Mouse (Mus musculus) erythroblast, adult 5-6 weeks (primary cell): ENCODE results near the gene Tpd52l2. TPM values are rescaled to one million over a fixed set of nuclear protein-coding genes. Genes with fewer than 3 reads are reported as not detected.
A peak's percentile ranks its signal among the peaks of the same experiment; 100 is the strongest.

Experiments
- ATAC-seq: replicated peaks from 2 replicates; pipeline ENCODE4 v1.8.0; 2016; ENCODE audit warnings: moderate number of reproducible peaks, mild to moderate bottlenecking, moderate TSS enrichment, inconsistent platforms; ENCODE audit not compliant: poor library complexity, low FRiP score, severe bottlenecking
- total RNA-seq, 2 experiments: library from RNA; stranded (forward) in 1 of 2; stranded (reverse) in 1 of 2; fragments of 150-400 nt in 1 of 2; fragments of 200-764, 138-1000 nt in 1 of 2; gene quantifications; 2 replicates each; pipeline versions ENCODE4 v1.2.3 to v1.2.4; 2015 to 2017; ENCODE audit warnings: low replicate concordance in 2 of 2

Tpd52l2 gene
- total RNA-seq (2015; ENCODE audit: low replicate concordance) (21.3 and 27.5 TPM in 2 replicates), total RNA-seq (2017; ENCODE audit: low replicate concordance) (25.3 and 41.0 TPM in 2 replicates)

DNA sequence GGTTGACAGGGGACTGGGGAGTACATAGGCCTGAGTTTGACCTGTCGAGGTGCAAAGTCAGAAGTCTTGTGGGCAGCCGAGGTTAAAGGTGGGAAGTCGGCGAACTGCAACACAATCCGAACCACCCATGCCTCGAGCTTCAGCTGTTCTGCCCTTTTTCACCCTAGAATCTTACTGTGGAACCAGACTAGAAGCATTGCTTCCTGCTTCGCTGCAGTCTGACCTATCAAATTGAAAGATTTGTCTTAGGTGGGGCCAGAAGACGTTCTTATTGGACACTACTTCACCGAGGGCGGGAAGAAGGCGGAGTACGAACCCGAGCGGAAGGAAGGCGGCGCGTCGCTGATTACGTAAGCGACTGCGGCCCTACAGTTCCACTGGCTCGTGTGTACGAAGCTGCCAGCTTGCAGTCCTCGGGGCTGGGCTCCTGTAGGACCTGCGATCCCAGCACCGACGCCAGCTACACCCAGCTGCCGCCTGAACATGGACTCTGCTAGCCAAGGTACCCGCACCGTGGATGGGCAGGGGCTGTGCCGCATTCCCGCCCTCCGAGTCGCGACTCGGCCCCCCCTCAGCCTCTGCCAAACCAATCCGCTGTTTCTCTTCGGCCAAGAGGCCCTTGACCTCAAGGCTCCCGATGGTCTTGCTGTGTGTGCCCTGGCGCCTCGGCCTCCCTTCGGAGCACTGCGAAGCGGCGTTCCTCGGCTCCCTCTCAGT, at the start of gene Tpd52l2:
Tpd52l2 (plus strand) TSS at position 312 of the 717 bp plus-strand sequence.
- ATAC-seq, result peak; percentile 89

- ATAC-seq, result no peak
These were observed 44.8 kb upstream of the Tpd52l2 start for GRCm38 (mm10) chr2:181452181-181452580.

DNA sequence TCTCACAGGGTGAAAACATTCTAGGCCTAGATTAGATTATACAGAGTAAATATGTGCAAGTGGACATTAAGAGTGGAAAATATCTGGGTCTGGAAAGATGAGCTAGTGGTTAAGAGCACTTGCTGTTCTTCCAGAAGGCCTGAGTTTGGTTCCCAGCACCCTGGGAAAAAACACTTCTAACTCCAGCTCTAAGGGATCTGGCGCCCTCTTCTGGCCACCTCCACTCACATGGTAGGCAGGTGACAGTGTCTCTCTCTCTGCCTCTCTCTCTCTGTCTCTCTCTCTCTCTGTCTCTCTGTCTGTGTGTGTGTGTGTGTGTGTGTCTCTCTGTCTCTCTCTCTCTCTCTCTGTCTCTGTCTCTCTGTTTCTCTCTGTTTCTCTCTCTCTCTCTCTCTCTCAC, 43.7 kb upstream of the Tpd52l2 start:
- no peak for ATAC-seq

DNA sequence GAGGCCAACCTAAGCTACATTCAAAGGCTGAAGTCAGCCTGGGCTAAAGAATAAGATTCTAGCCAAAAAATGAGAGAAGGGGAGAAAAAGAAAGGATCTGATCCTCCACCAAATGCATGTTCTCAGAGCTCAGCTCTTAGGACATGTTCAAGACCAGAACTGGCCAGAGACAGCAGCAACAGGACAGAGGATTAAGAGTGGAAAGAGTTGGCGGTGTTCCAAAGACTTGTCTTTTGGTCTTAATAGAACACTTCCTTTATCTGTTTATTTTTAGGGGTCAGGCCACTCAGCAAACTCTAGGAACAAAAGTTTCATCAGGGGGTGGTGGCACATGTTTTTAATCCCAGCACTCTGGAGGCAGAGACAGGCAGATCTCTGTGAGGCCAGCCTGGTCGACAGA, 41.0 kb upstream of the Tpd52l2 start:
- no peak for ATAC-seq

DNA sequence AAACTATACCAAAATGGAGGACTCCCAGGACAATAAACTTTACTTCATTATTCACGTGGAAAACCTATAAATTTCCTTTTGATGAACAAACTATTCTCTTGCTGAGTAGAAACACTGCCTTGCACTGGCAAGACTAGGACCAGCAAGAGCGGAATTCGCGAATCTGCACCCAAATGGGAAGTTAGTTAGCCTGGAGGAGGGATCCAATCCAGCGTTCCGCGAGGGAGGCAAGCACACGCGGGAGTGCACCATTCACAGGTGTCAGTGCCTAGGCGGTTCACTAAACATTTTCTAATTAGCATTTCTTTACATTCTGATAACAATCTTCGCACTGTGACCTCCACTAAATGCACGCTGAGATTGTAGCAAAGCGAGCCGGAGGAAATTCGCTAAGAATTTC, 39.1 kb upstream of the Tpd52l2 start:
- ATAC-seq, result no peak

DNA sequence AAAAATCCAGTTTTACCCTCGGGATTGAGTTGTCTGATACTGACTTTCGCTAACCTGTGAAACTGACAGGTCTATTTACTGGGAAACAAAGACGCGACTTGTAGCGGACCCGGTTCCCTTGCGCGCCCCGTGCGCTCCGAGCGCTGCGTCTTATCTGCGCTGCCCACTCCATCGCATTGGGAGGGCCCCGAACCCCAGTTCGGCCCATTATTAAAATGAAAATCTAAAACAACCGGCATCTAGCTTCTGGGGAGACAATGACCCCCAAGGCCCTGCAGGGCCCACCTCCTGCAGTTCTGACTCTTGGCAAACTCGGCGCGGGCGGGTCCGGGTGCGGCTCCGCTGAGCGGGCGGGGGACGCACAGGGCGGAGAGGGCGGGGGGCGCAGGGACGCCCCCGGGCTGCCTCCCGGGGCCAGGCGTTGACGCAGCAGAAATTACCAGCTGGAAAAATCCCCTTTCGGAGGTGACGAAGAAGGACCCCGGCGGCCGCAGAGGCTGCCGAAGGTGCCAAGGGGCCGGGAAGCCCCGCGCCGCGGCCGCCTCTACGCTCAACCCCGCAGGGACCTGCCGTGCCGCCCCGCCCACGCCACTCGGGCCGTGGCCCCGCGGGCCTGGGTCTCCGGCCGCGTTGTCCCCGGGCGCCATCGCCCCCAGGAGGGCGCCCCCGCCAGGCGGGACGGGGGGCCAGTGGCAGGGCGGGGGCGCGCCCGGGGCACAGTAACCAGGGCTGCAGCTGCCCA, 38.4 kb upstream of the Tpd52l2 start:
- peak; percentile 12; the same call in 1 of the 2 replicates for ATAC-seq

GRCm38 (mm10) chr2:181459153-181459672, 37.7 kb upstream of the Tpd52l2 start, which contains the start of gene Zbtb46:
Zbtb46 (minus strand) TSS chr2:181459426.
- ATAC-seq, result peak; percentile 31

DNA sequence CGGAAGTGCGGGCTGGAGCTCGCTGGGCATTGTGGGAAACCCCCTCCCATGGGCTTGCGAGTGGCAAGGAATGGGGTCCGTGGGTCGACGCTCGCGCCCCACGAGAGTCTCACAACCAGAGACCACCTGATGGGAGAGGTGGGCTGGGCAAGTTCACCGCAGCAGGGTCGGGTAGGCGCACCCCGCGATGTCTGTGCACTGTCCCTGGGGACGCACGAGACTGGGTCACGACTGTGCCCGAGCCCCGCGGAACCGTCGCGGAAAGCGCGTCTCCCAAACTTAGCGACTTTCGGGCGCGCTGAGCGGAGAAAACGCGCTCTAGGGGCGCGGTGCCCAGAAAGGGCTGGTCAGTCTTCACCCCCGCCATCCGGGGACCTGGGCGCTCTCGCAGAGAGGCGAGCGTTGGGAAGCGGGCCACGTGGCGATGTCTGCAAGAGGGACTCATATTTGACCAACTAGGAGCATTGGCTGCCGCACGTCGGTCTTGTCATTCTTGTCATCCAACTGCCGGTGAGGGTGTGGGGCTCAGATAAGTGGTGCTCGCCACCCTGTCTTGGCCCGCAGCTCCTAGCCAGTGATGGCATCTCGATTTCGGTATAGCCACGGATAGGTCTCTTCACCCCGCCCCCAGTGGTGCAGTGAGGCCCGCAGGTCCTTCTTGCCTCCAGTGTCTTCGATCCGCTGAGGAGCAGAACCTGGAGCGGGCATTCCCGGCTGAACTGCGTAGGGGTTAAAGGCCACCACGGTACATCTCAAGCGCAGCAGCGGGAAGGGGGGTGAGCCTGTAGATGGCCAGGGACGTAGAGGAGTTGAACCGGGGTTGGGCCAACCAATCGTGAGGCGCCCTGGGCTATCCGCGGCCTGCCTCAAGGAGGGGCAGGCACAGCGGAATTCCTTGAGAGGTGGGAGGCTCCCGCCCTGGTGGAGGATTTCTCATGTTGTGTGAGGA, 37.0 kb upstream of the Tpd52l2 start:
- peak; percentile 75 for ATAC-seq

DNA sequence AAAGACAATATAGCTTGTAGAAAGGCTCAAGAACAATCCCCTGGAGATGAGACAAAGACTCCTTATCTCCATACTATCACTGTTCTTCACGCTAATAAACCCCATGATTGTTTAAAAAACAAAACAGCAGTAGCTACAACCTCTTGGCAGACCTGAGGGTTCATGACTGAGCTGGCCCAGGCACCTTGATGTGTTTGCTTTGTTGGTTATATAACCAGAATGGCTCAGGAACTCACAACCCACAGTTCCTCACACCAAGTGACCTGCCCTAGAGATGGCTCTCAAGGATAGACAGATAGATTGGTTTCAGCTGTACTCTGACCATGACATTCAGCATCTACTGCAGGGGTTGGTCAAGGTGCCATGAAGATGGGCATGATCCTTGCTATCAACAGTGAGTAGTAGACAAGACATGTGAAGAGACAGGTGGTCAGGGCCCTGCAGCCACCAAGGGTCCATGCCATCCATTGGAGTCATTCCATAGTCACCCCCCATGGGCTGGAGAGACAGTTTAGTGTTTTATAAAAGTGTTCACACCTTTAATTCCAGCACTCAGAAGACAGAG, 35.3 kb upstream of the Tpd52l2 start:
- ATAC-seq, result no peak

DNA sequence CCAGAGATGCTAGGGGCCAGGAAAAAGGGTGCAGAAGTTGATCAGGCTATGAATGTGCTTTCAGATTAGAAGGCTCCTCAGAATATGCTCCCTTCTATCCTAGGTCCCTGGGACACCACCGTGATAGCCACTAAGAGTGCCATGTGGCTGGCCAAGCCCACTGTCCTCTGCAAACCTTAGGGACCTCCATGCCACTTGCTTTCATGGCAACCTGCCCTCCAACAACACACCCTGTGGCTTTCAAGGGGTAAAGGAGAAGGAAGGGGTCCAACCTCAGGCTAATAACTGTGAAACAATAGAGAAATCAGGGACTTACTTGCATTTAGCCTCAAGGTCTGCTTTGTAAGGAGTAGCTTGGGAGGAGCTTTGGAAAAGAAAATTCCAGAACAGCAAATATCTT, 34.3 kb upstream of the Tpd52l2 start:
- no peak for ATAC-seq

DNA sequence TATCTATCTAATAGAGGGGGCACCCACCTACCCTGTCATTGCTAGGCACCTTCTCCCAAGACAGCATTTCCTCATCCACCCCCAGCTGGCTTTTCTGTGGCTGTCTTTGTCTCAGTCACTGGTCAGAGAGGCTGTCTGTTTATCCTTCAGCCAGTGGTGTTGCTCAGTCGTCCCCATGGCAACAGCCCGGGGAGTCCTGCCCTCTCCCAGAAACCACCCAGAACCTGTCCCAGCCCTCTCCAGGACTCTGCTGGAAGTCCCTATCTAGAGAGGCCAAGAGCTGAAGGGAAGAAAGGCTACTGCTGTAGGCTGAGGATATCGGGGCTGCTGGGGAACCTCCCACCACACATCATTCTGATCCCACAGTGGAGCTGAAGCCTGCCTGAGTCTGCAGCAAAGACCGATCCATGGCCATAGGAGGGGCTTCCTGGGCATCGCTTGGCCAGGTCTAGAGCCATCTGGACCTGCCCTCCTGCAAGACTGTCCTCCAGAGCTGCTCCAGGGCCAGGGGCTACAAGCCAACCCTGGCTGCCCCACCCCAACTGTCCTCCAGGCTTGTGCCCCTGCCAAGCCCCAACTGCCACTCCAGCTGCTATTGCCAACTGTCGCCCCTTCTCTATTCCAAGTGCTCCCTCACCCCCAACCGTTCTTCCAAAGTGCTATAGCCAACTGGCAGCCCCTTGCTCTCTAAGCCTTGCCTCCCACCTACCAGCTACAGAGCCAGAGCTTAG, 33.8 kb upstream of the Tpd52l2 start:
- ATAC-seq, result 0 out of 2 replicates have a peak, but pooled peaks have one; percentile 5

- ATAC-seq, result no peak
These were observed 31.5 kb upstream of the Tpd52l2 start for GRCm38 (mm10) chr2:181465423-181465822.

DNA sequence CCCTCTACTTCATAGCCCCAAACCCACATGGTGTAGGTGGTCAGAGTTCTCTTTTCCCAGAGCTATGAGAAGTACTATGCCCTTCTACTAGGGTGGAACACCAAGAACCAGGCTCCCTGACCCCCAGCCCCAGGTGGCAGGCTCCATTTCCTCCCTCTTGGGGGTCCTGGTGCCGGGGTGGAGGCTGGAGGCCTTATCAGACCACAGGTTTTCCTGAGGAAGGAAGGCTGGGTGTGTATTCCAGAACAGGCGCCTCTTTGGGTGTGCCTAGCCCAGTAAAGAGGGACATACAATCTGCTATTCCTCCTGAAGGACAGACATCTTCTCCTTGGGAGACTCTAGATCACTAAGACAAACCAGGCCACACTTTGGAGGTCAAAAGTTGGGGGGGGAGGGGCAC, 26.7 kb upstream of the Tpd52l2 start:
- ATAC-seq, result no peak

DNA sequence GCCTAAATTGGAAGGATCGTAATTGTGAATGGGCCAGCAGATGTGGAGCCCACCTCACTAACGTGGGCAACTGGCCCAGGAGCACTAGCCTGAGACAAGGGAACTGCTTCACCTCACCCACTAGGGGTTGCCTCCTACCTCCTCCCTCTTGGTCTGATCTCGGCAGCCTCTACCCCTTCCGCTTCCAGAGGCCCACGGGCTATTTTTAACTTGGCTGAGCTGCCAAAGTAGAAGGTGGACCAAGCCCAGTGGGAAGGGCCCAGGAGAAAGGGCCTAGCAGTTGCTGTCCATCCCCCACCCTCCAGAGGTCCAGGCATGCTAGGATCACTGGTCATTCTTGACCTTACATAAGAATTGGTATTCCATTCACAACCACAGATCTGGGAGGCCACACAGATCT, 25.7 kb upstream of the Tpd52l2 start:
- no peak for ATAC-seq

GRCm38 (mm10) chr2:181472256-181472827, 24.6 kb upstream of the Tpd52l2 start:
- ATAC-seq, result no peak

GRCm38 (mm10) chr2:181483120-181483519, 13.8 kb upstream of the Tpd52l2 start:
- no peak for ATAC-seq

GRCm38 (mm10) chr2:181483562-181484318, 13.2 kb upstream of the Tpd52l2 start:
- ATAC-seq, result peak; percentile 57
